Mouse (Mus musculus): ENCODE results near the gene Kif14. TPM values are rescaled to one million over a fixed set of nuclear protein-coding genes. Genes with fewer than 3 reads are reported as not detected.

Kif14 gene
- total and polyA plus RNA-seq, 2 experiments from 2014 or later: 0.79 to 4.8 TPM

DNA sequence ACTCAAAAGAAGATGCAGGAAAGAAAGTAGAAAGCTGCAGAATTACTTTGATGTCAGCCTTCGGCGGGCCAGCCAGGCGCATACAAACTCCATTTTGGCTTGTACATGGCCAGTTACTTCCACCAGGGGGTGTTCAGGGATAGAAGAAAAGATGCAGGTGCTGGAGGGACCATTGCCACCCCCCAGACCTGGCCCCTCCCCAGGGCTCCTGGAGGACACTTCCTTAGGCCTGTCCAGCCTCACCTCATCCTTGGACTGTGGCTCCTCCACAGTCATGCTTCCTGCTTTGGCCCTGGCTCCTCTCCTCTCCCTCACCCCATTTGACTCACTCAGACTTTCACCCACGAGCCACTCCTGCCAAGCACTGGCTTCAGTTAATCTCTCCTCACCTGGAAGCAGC, 98.8 kb downstream of the Kif14 start:
- H3K9ac ChIP-seq (replicated peaks; ENCODE audit: low read depth, low read length): no peak overlapping the region
- H3K27ac ChIP-seq (ENCODE audit: low read depth): no peak overlapping the region
- no peak for ATAC-seq (ENCODE audit: insufficient read depth, low read depth)
- H3K4me1 ChIP-seq (ENCODE audit: control insufficient read depth, insufficient read depth): peaks cover 5% of the 10 kb centered on the region; the same call in 1 of the 2 replicates
- no peak for DNase-seq (ENCODE audit: low spot score)
- no peaks in the 10 kb centered on the region for H3K9me3 ChIP-seq (replicated peaks; ENCODE audit: control insufficient read depth, low read length)
- no peaks in the 10 kb centered on the region for H3K27me3 ChIP-seq (ENCODE audit: control insufficient read depth, insufficient read depth, low read length)
- H3K4me2 ChIP-seq (ENCODE audit: low read depth, low read length): no peak overlapping the region
- no peak for TF ChIP-seq CTCF (IDR thresholded peaks at IDR 0.05; ENCODE audit: low read depth)
- no peak for TF ChIP-seq EP300 (IDR thresholded peaks at IDR 0.05; ENCODE audit: low read depth)
- H3K4me3 ChIP-seq (ENCODE audit: low read depth, low read length): no peak overlapping the region
- WGBS: 71% methylated on average over 4 of the region's 4 CpGs
- H3K36me3 ChIP-seq (replicated peaks; ENCODE audit: control insufficient read depth, insufficient read depth, low read length): no peaks in the 10 kb centered on the region

DNA sequence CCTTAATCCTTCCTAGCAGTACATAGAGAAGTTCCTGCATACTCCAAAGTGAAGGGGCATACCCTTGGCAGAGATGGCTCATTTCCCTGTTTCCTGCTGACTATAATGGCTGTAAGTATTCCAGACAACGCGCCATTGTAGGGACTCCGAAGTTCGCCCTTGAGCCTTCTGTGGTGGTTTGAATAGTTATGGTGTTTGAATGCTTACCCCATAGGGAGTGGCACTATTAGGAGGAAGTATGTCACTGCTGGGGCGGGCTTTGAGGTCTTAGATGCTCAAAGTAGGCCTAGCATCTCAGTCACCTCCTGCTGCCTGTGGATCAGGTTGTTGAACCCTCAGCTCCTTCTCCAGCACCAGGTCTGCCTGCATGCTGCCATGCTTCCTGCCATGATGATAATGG, 100.2 kb downstream of the Kif14 start:
- TF ChIP-seq EP300 (IDR thresholded peaks at IDR 0.05; ENCODE audit: low read depth) (no peak), CTCF (IDR thresholded peaks at IDR 0.05; ENCODE audit: low read depth) (no peak)
- Histone ChIP-seq H3K27me3 (ENCODE audit: control insufficient read depth, insufficient read depth, low read length) (no peaks in the 10 kb centered on the region), H3K9me3 (replicated peaks; ENCODE audit: control insufficient read depth, low read length) (no peaks in the 10 kb centered on the region), H3K9ac (replicated peaks; ENCODE audit: low read depth, low read length) (no peak overlapping the region), H3K4me2 (ENCODE audit: low read depth, low read length) (no peak overlapping the region), H3K27ac (ENCODE audit: low read depth) (no peak overlapping the region), H3K4me3 (ENCODE audit: low read depth, low read length) (no peak overlapping the region), H3K36me3 (replicated peaks; ENCODE audit: control insufficient read depth, insufficient read depth, low read length) (no peaks in the 10 kb centered on the region), H3K4me1 (ENCODE audit: control insufficient read depth, insufficient read depth) (peaks cover 5% of the 10 kb centered on the region; the same call in 1 of the 2 replicates)
- WGBS: 95% methylated on average over 5 of the region's 5 CpGs
- ATAC-seq (ENCODE audit: insufficient read depth, low read depth): no peak
- DNase-seq (ENCODE audit: low spot score): no peak

DNA sequence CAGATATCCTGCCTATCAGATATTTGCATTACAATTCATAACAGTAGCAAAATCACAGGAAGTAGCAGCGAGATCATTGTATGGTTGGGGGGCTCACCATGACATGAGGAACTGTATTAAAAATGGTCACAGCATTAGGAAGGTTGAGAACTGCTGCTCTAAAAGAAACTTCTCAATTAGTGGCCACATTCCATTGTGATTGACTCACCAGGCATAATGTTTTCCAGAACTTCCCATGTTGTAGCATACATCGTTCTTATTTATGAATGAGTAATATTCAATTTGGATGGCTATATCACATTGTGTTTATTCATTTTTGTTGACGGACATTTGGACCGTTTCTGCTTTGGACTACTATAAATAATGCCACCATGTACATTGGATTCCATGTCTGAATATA, 101.5 kb downstream of the Kif14 start:
- DNase-seq (ENCODE audit: low spot score): no peak
- no peak for ATAC-seq (ENCODE audit: insufficient read depth, low read depth)
- peaks cover 5% of the 10 kb centered on the region; the same call in 1 of the 2 replicates for H3K4me1 ChIP-seq (ENCODE audit: control insufficient read depth, insufficient read depth)
- no peak for TF ChIP-seq EP300 (IDR thresholded peaks at IDR 0.05; ENCODE audit: low read depth)
- no peak for TF ChIP-seq CTCF (IDR thresholded peaks at IDR 0.05; ENCODE audit: low read depth)
- H3K9ac ChIP-seq (replicated peaks; ENCODE audit: low read depth, low read length): no peak overlapping the region
- WGBS: 76% methylated on average over 4 of the region's 4 CpGs
- no peak overlapping the region for H3K4me3 ChIP-seq (ENCODE audit: low read depth, low read length)
- H3K27ac ChIP-seq (ENCODE audit: low read depth): no peak overlapping the region
- H3K4me2 ChIP-seq (ENCODE audit: low read depth, low read length): no peak overlapping the region
- no peaks in the 10 kb centered on the region for H3K27me3 ChIP-seq (ENCODE audit: control insufficient read depth, insufficient read depth, low read length)
- H3K36me3 ChIP-seq (replicated peaks; ENCODE audit: control insufficient read depth, insufficient read depth, low read length): no peaks in the 10 kb centered on the region
- no peaks in the 10 kb centered on the region for H3K9me3 ChIP-seq (replicated peaks; ENCODE audit: control insufficient read depth, low read length)

DNA sequence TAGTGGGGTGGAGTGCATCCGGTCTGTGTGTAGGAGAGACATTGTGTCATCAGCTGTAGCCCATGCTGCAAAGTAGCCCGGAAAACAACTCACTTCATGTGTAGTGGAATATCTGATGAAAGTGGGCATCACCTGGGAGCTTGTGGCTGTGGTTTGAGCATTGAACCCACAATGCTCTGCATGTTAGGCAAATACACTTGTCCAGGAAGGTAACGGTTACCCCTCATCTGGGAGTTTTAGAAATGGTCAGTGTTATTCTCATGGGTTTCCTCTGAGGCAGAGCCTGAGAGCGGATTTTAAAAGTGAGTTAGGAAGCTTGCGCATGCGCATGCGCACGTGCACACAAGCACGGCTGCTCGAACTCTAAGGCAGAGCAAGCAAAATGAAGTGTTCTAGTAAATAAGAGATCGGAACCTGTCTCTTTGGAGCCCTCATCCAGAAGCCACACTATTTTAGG, 102.6 kb downstream of the Kif14 start:
- no peak for DNase-seq (ENCODE audit: low spot score)
- H3K27ac ChIP-seq (ENCODE audit: low read depth): no peak overlapping the region
- H3K4me2 ChIP-seq (ENCODE audit: low read depth, low read length): no peak overlapping the region
- TF ChIP-seq CTCF (IDR thresholded peaks at IDR 0.05; ENCODE audit: low read depth) (no peak), EP300 (IDR thresholded peaks at IDR 0.05; ENCODE audit: low read depth) (no peak)
- H3K27me3 ChIP-seq (ENCODE audit: control insufficient read depth, insufficient read depth, low read length): no peaks in the 10 kb centered on the region
- no peak for ATAC-seq (ENCODE audit: insufficient read depth, low read depth)
- H3K4me3 ChIP-seq (ENCODE audit: low read depth, low read length): no peak overlapping the region
- no peaks in the 10 kb centered on the region for H3K9me3 ChIP-seq (replicated peaks; ENCODE audit: control insufficient read depth, low read length)
- no peak overlapping the region for H3K9ac ChIP-seq (replicated peaks; ENCODE audit: low read depth, low read length)
- no peaks in the 10 kb centered on the region for H3K36me3 ChIP-seq (replicated peaks; ENCODE audit: control insufficient read depth, insufficient read depth, low read length)
- WGBS: 88% methylated on average over 11 of the region's 11 CpGs
- H3K4me1 ChIP-seq (ENCODE audit: control insufficient read depth, insufficient read depth): no peaks in the 10 kb centered on the region

DNA sequence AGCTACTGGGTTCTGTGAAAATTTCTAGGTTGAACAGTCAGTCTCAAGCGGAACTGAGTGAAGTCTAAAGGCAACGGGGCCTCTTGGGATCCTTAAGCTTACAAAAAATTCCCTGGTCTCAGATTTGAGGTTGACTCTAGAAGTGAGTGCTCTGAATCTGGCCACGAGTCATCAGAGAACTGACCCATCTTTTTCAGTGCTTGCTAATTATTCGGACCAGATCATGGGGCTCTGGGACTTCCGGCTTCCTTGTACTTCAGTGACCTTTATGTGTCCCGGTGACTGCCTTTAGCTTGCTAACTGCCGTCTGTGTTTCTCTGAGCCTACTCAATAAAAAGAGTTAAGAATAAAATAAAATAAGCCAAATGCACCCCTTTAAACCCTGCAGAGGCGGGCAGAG, 103.1 kb downstream of the Kif14 start:
- TF ChIP-seq CTCF (IDR thresholded peaks at IDR 0.05; ENCODE audit: low read depth): no peak
- TF ChIP-seq EP300 (IDR thresholded peaks at IDR 0.05; ENCODE audit: low read depth): no peak
- Histone ChIP-seq H3K9me3 (replicated peaks; ENCODE audit: control insufficient read depth, low read length) (no peaks in the 10 kb centered on the region), H3K9ac (replicated peaks; ENCODE audit: low read depth, low read length) (no peak overlapping the region), H3K4me1 (ENCODE audit: control insufficient read depth, insufficient read depth) (no peaks in the 10 kb centered on the region), H3K27ac (ENCODE audit: low read depth) (no peak overlapping the region), H3K4me3 (ENCODE audit: low read depth, low read length) (no peak overlapping the region), H3K4me2 (ENCODE audit: low read depth, low read length) (no peak overlapping the region), H3K27me3 (ENCODE audit: control insufficient read depth, insufficient read depth, low read length) (no peaks in the 10 kb centered on the region), H3K36me3 (replicated peaks; ENCODE audit: control insufficient read depth, insufficient read depth, low read length) (no peaks in the 10 kb centered on the region)
- DNase-seq (ENCODE audit: low spot score) (no peak), ATAC-seq (ENCODE audit: insufficient read depth, low read depth) (no peak)
- WGBS: 85% methylated on average over 8 of the region's 8 CpGs

DNA sequence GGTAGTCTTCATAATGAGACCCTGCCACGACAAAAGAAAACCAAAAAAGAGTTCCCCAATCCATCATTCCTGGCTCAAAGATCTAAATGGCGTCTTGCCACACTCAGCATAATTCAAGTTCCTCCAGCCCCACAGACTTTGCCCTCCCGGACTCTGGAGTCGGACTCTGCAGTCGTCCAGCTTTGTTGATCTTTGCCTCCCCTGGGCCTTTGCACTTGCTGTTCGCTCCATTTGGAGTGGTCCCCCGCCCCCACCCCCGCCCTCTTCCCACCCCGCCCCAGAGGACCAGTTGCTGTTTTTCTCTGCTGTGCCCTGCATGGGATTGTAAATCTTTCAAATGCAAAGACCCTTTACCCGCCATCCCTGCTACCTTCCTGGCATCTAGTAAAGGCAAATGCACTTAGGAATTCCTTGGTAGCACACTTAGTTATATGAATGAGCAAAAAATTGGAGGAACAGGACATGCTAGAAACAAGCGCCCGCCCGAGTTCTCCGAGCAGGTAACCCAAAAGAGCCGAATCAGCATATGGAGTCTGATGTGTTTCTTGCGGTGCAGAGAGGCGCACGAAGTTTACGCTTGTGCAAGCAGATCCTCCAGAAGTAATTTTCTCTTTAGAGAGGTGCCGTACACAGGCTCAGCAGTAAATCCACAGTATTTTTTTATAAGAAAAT, 103.6 kb downstream of the Kif14 start:
- peak overlapping the region; percentile 21 for H3K4me3 ChIP-seq (ENCODE audit: low read depth, low read length)
- WGBS: 56% methylated on average over 20 of the region's 20 CpGs
- DNase-seq (ENCODE audit: low spot score): no peak
- no peaks in the 10 kb centered on the region for H3K4me1 ChIP-seq (ENCODE audit: control insufficient read depth, insufficient read depth)
- H3K4me2 ChIP-seq (ENCODE audit: low read depth, low read length): peak overlapping the region; percentile 53
- H3K27ac ChIP-seq (ENCODE audit: low read depth): no peak overlapping the region
- no peaks in the 10 kb centered on the region for H3K36me3 ChIP-seq (replicated peaks; ENCODE audit: control insufficient read depth, insufficient read depth, low read length)
- H3K9ac ChIP-seq (replicated peaks; ENCODE audit: low read depth, low read length): no peak overlapping the region
- ATAC-seq (ENCODE audit: insufficient read depth, low read depth): no peak
- H3K27me3 ChIP-seq (ENCODE audit: control insufficient read depth, insufficient read depth, low read length): no peaks in the 10 kb centered on the region
- TF ChIP-seq EP300 (IDR thresholded peaks at IDR 0.05; ENCODE audit: low read depth): no peak
- no peak for TF ChIP-seq CTCF (IDR thresholded peaks at IDR 0.05; ENCODE audit: low read depth)
- H3K9me3 ChIP-seq (replicated peaks; ENCODE audit: control insufficient read depth, low read length): no peaks in the 10 kb centered on the region

Measured in heart, postnatal 0 days (tissue).